Mouse (Mus musculus) retina, adult 2 months (tissue): ENCODE results near the gene Tmem236.

Source experiments
- DNase-seq: peaks from one replicate; pipeline ENCODE4 v3.0.0-alpha.2; 2012; ENCODE audit warnings: low read depth, low spot score

Gene Tmem236

GRCm38 (mm10) chr2:14249839-14250564, 75.7 kb downstream of the Tmem236 start:
- no peak for DNase-seq

GRCm38 (mm10) chr2:14251938-14252337, 77.6 kb downstream of the Tmem236 start:
- no peak for DNase-seq

GRCm38 (mm10) chr2:14258345-14258850, 84.1 kb downstream of the Tmem236 start:
- no peak for DNase-seq

GRCm38 (mm10) chr2:14262090-14262489, 87.8 kb downstream of the Tmem236 start:
- DNase-seq = no peak

- no peak for DNase-seq
Measured at GRCm38 (mm10) chr2:14269160-14269559, 94.8 kb downstream of the Tmem236 start.
